Mouse (Mus musculus): ENCODE data around the gene H2-Eb1.
A peak's percentile ranks its signal among the peaks of the same experiment; 100 is the strongest.

The H2-Eb1 gene

GRCm38 (mm10) chr17:34305380-34306030 lies at the start of gene H2-Eb1:
TSS of gene H2-Eb1 (plus strand) at chr17:34305867.
- DNase-seq (ENCODE audit: low spot score): peak; percentile 69

DNA sequence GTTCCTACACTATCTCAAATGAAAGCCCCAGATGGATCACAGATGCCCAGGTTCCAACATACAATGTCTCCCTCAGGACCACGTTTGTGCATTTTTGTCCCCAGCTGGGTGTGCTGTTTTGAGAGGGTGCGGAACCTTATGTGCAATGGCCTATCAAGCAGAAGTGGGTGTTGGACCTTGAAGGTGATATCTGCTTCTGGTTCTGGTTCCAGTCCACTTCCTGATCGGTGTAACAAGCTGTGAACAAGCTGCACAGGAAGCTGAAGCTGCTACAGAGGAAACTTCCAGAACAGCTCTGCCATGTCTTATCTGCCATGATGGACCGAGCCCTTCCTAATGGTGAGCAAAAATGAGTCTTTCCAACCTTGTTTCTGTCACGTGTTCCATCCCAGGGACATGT lies 49.2 kb upstream of the H2-Eb1 start:
- no peak for DNase-seq (ENCODE audit: low spot score)

- DNase-seq (ENCODE audit: low spot score): peak; percentile 79
Observed at GRCm38 (mm10) chr17:34257594-34258375, 47.9 kb upstream of the H2-Eb1 start, which contains the start of gene H2-Ab1. TSS of gene H2-Ab1 (plus strand) at chr17:34257689.

DNA sequence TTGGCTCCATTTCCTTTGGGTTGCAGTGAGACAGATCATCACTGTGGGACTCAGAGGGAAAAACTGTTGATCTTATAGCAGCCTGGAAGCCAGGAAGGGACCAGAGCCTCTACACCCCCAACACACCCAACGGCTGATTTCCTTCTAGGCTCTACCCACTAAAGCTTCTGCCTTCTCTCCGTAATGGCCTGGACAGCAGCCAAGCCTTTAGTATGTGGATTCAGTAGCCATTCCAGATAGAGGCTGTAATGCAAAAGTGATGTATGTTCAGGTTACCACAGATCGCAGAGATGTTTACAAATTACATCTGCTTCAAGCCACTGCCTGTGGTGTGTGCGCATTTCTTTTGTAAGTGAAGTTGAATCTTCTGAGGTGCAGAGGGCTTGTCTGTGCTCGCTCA lies 45.1 kb upstream of the H2-Eb1 start:
- no peak for DNase-seq (ENCODE audit: low spot score)

DNA sequence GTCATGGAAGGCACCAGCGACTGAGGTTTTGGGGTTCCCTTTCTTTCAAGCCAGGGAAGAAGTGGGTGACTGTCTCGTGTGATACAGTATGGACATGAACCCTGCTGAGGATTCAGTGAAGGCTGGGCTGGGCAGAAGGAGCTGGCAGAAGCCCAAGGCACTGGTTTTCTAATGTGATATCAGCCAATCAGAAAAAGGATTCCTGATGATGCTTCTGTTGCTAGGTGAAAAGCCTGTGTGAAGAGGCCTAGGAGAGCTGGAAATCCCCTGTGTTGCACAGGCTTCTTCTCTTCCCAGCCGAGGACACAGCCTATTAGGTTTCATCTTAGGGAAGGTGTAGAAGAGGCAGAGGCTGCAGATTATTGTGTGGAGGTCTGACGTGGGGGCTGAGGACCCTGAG lies 44.2 kb upstream of the H2-Eb1 start:
- peak; percentile 61 for DNase-seq (ENCODE audit: low spot score)

- DNase-seq (ENCODE audit: low spot score): peak; percentile 64
Observed at GRCm38 (mm10) chr17:34263068-34263467, 42.6 kb upstream of the H2-Eb1 start.

- DNase-seq (ENCODE audit: low spot score): no peak
Observed at GRCm38 (mm10) chr17:34263811-34264371, 41.8 kb upstream of the H2-Eb1 start.

DNA sequence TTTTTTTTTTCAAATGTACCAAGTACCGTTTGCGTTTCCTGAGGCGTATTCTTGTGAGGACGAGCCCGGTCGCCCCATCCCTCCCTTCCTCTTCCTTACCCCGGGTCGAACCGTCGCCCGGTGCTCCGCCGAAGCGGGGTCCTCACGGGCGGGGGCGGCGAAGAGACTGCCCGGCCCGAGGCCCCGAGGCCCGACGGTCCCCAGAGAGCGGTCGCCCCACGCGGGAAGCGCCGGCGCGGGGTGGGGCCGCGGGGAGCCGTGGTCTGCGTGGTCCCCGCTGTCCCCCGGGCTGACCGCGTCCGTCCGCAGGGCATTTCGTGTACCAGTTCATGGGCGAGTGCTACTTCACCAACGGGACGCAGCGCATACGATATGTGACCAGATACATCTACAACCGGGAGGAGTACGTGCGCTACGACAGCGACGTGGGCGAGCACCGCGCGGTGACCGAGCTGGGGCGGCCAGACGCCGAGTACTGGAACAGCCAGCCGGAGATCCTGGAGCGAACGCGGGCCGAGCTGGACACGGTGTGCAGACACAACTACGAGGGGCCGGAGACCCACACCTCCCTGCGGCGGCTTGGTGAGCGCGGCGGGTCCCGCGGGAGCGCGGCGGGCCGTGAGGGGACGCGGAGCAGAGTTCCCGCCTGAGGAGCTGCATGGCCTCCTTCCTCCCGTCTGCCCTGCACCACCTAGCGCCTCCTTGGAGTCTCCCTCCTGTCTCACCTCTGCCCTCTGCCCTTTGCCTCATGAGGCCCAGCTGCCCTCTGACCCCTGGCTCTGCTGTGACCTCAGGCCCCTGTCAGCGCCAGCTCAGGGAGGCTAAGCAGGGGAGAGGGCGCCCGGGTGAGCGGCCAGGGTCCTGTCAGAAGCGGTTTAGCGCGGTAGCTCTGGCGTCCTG lies 41.0 kb upstream of the H2-Eb1 start:
- DNase-seq (ENCODE audit: low spot score): no peak

DNA sequence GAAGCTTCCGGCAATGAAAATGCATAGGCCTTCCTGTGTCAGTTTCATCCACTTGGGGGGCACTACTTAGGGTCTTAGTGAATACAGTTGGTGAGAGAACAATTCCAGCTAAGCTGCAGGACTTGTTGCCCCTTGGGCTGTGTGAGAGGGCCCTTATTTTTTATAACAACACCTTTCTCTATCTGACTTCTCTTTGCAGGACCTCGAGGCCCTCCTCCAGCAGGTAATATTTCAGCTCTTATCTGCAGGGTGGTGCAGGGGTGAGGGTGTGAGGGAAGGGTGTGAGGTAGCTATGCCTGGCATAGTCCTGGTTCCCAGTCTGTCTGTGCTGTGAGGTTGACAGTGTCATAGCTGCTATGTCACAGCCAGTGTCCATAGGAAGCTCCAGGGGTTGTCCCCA lies 37.4 kb upstream of the H2-Eb1 start:
- no peak for DNase-seq (ENCODE audit: low spot score)

DNA sequence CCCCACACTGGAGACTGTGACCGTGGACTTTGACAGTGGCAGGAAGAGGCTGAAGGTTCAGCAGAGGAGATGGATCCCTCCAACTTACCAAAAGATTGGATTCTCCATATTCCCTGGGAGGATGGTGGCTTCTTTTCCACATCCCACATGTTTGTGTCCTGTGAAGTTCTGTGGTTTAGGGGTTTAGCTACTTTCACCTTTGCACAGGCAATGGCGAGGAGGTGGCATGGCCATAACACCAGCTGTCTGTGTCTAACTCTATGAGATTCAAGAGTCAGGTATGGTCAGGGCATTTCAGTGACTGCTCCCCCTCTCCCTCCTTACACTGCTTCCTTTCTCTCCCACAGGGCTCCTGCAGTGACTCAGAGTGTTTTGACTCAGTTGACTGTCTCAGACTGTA lies 36.9 kb upstream of the H2-Eb1 start:
- DNase-seq (ENCODE audit: low spot score): no peak

DNA sequence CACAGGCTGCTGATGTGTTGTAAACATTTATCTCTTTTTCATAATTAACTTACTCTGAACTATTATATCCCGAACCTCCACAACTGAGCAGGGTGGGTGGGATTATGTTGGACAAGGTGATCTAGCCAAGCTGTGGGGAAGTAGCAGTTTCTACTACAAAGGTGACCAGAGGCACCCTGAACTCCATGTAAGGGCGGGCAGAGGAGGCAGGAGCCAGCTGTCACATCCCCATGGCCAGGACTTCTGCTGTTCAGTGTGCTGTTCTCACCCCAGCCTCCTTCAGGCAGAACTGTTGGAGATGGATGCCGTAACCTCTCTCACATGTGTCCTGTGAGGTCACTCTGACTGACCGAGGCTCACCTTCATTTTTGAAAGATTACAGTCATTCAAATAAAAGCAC lies 35.9 kb upstream of the H2-Eb1 start:
- no peak for DNase-seq (ENCODE audit: low spot score)

DNA sequence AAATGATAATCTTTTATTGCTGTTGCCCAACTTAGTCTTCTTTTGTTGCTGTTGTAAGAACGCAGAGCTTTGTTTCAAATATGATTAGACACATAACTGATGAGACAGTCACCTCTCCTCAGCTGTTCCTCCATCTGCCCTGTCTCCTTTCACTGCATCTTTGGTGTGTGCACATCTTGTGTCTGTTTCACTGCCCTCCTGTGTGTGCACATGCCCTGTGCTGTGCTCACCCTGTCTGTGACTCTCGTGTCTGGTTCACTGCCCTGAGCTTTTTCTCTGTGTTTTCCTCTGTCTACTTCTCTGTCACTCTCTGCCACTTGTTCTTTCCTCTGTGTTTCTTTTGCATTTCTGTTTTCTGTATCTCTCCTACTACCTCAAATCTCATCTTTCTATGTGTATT lies 35.4 kb upstream of the H2-Eb1 start:
- DNase-seq (ENCODE audit: low spot score): no peak

DNA sequence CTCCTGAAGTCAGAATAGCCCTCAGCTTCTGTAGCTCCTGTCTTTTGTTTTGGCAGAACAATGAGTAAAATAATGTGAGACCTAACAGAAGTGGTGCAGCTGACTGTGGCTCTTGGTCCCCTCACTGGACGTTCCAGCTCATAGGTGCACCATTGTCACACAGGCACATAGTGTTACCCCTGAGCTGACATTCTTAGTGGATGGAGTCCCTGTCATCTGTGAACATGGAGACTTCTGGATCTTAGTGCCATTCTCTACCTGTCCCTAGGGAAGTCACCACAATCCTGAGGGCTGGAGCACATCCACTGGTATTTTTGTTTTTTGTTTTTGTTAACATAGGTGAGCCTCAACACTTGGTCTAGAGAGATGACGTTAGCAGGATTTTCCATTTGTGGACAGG lies 34.7 kb upstream of the H2-Eb1 start:
- no peak for DNase-seq (ENCODE audit: low spot score)

- DNase-seq (ENCODE audit: low spot score): no peak
Observed at GRCm38 (mm10) chr17:34272102-34272501, 33.6 kb upstream of the H2-Eb1 start.

DNA sequence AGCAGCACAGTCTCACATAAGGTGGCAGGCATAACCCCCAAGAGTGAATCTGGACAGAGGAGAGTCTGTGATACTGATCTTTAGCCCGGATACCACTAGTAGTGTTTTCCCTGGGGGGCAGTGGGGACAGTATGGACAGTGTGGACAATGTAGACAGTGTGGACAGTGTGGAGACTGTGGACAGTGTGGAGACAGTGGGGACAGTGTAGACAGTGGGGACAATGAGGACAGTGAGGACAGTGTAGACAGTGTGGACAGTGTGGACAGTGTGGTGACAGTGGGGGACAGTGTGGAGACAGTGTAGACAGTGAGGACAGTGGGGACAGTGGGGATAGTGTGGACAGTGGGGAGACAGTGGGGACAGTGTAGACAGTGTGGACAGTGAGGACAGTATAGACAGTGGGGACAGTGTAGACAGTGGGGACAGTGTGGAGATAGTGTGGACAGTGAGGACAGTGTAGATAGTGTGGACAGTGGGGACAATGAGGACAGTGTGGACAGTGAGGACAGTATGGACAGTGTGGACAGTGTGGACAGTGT lies 25.1 kb upstream of the H2-Eb1 start:
- DNase-seq (ENCODE audit: low spot score): no peak

DNA sequence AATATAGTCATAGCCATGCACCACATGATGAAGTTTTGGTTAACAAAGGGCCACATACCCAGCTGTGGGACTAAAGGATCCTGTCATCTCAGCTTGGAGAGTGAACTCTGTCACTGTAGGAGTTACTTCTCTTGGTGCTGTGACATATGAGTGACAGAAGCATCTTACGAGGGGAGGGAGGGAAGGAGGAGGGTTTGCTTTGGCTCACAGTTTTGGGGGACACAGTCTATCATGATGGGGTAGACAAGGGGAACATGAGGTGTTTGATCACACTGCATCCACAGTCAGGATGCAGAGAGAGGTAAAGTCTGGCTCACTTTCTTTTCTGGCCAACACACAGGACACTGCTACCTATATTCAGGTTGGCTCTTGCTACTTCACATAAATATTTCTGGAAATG lies 23.8 kb upstream of the H2-Eb1 start:
- no peak for DNase-seq (ENCODE audit: low spot score)

DNA sequence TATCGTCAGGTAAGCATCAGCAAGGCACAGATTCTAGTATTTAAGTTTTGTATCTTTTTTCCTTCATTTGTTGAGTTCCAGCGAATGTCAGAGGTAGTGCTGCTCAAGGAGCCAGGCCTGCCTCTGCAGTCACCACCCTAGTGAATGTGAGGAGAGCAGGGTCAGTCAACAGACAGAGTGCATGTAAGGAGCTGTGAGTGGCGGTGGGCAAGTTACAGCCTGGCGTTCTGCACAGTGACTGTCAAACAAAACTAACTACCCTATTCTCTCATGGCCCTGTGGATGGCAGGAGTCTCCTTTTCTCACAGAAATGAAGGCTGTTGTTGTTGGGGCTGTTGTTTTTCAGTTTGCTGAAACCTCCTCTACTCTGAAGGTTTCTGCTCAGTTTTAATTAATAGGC lies 20.3 kb upstream of the H2-Eb1 start:
- no peak for DNase-seq (ENCODE audit: low spot score)

- no peak for DNase-seq (ENCODE audit: low spot score)
Observed at GRCm38 (mm10) chr17:34285848-34286247, 19.8 kb upstream of the H2-Eb1 start.

- no peak for DNase-seq (ENCODE audit: low spot score)
Observed at GRCm38 (mm10) chr17:34286501-34286900, 19.2 kb upstream of the H2-Eb1 start.

GRCm38 (mm10) chr17:34286999-34287398 lies 18.7 kb upstream of the H2-Eb1 start:
- no peak for DNase-seq (ENCODE audit: low spot score)

GRCm38 (mm10) chr17:34287648-34288047 lies 18.0 kb upstream of the H2-Eb1 start, which contains the start of gene H2-Aa:
TSS of gene H2-Aa (minus strand) at chr17:34287823.
- peak; percentile 72 for DNase-seq (ENCODE audit: low spot score)

DNA sequence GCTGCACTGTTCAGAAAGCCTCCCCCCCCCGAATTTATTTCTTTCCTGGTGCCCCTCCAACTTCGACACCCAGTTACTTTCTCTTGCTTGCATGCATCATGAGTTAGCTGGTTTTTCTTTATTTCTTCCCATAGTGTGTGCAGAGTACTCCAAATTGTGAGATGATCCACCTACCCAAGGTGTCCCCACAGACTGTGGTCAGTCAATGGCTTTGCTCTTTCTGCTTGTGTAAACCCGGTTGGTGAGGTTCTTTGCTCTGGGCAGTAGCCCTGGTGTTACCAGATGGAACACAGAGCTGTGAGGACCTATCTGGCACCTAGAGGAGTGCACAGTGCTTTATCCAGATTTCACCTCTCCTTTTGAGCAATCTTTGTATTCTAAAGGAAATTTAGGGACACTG lies 17.5 kb upstream of the H2-Eb1 start:
- no peak for DNase-seq (ENCODE audit: low spot score)
